Mouse (Mus musculus): ENCODE data around the gene 2010109A12Rik. TPM values are rescaled to one million over a fixed set of nuclear protein-coding genes. Genes with fewer than 3 reads are reported as not detected.
A peak's percentile ranks its signal among the peaks of the same experiment; 100 is the strongest.

2010109A12Rik gene
- polyA plus RNA-seq, 1 experiment from 2014 or later: 1.7 TPM

DNA sequence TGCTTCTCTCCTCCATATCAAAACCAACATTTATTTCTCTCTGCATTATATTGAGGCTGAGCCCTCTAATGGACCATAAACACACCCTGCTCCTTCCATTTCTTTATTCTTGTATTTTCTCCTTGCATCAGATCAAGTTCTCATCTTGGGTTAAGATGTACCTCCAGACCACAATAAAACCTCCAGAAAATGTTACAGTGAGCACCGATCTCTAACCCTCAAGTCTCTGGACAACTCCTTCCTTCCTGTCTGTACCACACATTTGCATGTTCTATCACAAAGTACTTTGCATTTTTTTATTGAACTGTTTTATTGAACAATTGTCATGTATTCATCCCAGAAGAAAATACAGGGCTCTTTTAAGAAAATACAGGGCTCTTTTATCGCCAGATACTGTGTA lies 23.2 kb downstream of the 2010109A12Rik start:
- Histone ChIP-seq H3K36me3 (no peaks in the 10 kb centered on the region), H3K27me3 (peaks cover 4% of the 10 kb centered on the region; the same call in 1 of the 2 replicates), H3K4me1 (replicated peaks) (peaks cover 41% of the 10 kb centered on the region), H3K27ac (no peak overlapping the region), H3K4me2 (no peak overlapping the region), H3K9me3 (replicated peaks) (no peaks in the 10 kb centered on the region), H3K9ac (no peak overlapping the region), H3K4me3 (replicated peaks) (no peak overlapping the region)
- WGBS (ENCODE audit: insufficient replicate concordance): 45% methylated on average over 2 of the region's 2 CpGs
- DNase-seq (no peak), ATAC-seq (ENCODE audit: low read depth) (no peak)

DNA sequence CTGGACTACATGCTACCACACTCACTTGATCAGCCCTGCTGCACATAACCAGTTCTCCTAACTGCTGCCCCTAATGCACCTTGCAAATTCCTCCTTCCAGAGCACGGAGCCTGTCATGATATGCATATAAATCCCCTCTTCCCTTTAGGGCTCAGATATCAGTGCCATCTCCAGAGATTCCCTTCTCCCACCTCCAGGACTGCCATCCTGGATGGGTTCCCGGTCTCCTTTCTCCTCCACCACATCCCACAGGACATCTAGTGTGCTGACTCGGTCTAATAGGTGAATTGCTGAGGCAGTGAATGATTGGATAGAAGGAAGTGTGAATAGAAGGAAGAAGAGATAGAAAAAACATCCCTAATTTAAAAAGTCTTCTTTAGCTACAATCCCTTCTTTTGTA lies 25.4 kb downstream of the 2010109A12Rik start:
- no peaks in the 10 kb centered on the region for H3K27me3 ChIP-seq
- WGBS (ENCODE audit: insufficient replicate concordance): 60% methylated on average over 3 of the region's 3 CpGs
- no peak overlapping the region for H3K4me2 ChIP-seq
- H3K36me3 ChIP-seq: no peaks in the 10 kb centered on the region
- no peak for DNase-seq
- no peak overlapping the region for H3K9ac ChIP-seq
- H3K4me3 ChIP-seq (replicated peaks): no peak overlapping the region
- H3K4me1 ChIP-seq (replicated peaks): peaks cover 40% of the 10 kb centered on the region
- no peaks in the 10 kb centered on the region for H3K9me3 ChIP-seq (replicated peaks)
- no peak for ATAC-seq (ENCODE audit: low read depth)
- H3K27ac ChIP-seq: no peak overlapping the region

DNA sequence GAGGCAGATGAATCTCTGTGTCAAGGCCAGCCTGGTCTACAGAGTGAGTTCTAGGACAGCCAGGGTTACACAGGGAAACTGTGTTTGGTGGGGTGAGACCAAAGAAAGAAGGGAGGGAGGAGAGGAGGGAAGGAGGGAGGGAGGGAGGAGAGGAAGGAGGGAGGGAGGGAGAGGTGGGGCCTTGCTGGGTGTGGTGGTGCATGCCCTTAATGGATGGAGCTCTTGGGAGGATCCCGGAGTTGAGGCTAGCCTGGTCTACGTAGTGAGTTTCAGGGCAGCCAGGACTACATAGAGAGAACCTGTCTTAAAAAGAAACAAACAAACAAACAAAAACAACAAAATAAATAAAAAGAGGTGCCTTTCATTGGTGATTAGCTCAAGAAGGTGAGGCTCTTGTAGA lies 26.5 kb downstream of the 2010109A12Rik start:
- H3K27ac ChIP-seq: peak overlapping the region; percentile 37; the same call in 1 of the 2 replicates
- H3K4me1 ChIP-seq (replicated peaks): peaks cover 29% of the 10 kb centered on the region
- ATAC-seq (ENCODE audit: low read depth) (peak; percentile 93), DNase-seq (no peak)
- H3K36me3 ChIP-seq: no peaks in the 10 kb centered on the region
- 62% methylated on average over 2 of the region's 2 CpGs for WGBS (ENCODE audit: insufficient replicate concordance)
- H3K4me2 ChIP-seq: no peak overlapping the region
- H3K4me3 ChIP-seq (replicated peaks): no peak overlapping the region
- no peaks in the 10 kb centered on the region for H3K9me3 ChIP-seq (replicated peaks)
- H3K9ac ChIP-seq: no peak overlapping the region
- H3K27me3 ChIP-seq: no peaks in the 10 kb centered on the region

DNA sequence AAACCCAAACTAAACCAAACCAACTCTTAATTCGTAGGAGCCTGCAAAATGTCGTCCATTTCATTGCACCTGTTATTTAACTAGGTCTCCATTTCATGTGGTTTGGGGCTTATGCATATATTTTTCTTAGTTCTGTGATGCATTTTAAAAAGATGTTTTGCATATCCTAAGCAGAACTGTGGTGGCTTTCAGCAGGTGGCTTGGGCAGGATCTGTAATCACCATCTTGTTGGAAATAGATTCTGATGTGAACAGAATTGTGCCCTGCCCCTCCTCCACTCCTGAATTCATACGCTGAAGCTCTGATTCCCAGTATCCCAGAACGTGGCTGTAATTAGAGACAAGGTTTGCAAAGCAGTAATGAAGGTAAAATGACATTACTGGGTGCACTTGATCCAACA lies 27.8 kb downstream of the 2010109A12Rik start:
- Histone ChIP-seq H3K9ac (no peak overlapping the region), H3K9me3 (replicated peaks) (no peaks in the 10 kb centered on the region), H3K4me3 (replicated peaks) (no peak overlapping the region), H3K4me2 (no peak overlapping the region), H3K4me1 (replicated peaks) (peaks cover 37% of the 10 kb centered on the region), H3K27me3 (no peaks in the 10 kb centered on the region), H3K36me3 (no peaks in the 10 kb centered on the region), H3K27ac (no peak overlapping the region)
- ATAC-seq (ENCODE audit: low read depth): no peak
- no peak for DNase-seq
- 65% methylated on average over 4 of the region's 4 CpGs for WGBS (ENCODE audit: insufficient replicate concordance)

DNA sequence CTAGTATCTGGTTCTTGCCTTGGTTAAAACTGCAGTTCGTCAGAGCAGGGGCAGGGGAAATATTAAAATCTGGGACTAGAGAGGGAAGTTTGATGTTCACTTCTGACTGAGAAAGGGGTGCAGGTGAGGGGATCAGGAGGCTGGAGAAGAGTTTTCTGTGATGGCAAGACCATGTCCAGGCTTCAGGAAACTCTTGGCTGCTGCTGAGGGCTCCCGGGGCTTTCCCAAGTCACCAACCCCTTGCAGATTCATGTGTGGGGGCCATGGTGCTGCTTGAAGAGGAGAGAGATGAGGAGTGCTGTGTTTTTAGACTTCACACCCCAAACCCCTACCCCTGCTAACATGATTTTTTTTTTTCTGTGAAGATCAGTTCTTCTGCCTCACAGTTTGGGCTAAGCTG lies 28.3 kb downstream of the 2010109A12Rik start:
- Histone ChIP-seq H3K9me3 (replicated peaks) (no peaks in the 10 kb centered on the region), H3K36me3 (no peaks in the 10 kb centered on the region), H3K4me1 (replicated peaks) (peaks cover 39% of the 10 kb centered on the region), H3K27me3 (no peaks in the 10 kb centered on the region), H3K9ac (no peak overlapping the region), H3K4me3 (replicated peaks) (no peak overlapping the region), H3K27ac (no peak overlapping the region), H3K4me2 (no peak overlapping the region)
- no peak for ATAC-seq (ENCODE audit: low read depth)
- DNase-seq: no peak
- 75% methylated on average over 2 of the region's 2 CpGs for WGBS (ENCODE audit: insufficient replicate concordance)

DNA sequence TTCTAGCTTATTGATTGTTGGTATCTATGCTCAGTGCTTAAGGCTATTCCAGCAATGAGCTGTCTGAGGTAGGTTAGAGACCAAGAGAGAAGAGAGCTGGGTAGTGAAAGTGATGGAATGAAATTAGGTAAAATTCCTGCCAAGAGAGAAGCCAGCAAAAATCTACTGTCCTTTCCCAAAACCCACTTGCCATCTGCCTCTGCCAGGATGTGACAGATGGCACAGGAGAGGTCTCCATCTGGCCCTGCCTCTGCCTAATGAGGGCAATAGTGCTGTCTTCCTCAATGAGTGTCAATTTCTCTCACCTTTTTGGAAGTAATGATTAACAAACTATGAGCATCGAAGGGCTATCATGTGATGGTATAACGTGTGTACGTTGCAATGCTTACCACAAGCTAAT lies 29.6 kb downstream of the 2010109A12Rik start:
- DNase-seq (no peak), ATAC-seq (ENCODE audit: low read depth) (no peak)
- Histone ChIP-seq H3K9ac (no peak overlapping the region), H3K4me1 (replicated peaks) (peaks cover 52% of the 10 kb centered on the region), H3K27me3 (no peaks in the 10 kb centered on the region), H3K4me2 (no peak overlapping the region), H3K4me3 (replicated peaks) (no peak overlapping the region), H3K27ac (no peak overlapping the region; the same call in 1 of the 2 replicates), H3K9me3 (replicated peaks) (no peaks in the 10 kb centered on the region), H3K36me3 (no peaks in the 10 kb centered on the region)
- WGBS (ENCODE audit: insufficient replicate concordance): 77% methylated on average over 3 of the region's 3 CpGs

DNA sequence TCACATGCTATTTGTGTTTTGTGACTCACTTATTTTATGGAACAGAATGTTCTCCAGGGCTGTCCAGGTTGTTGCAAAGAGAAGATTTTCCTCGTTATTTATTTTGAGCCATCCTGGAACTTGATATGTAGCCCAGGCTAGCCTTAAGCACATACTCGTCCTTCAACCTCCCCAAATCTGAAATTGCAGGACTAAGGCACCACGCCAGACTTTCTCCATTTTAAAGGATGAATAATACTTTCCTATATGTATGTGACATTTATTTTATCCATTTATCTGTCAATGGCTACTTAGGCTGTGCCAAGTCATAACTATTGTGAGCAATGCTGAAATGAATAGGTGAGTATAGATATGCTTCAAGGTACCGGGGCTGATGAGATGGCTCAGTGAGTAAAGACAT lies 30.2 kb downstream of the 2010109A12Rik start:
- no peak overlapping the region for H3K4me3 ChIP-seq (replicated peaks)
- H3K4me1 ChIP-seq (replicated peaks): peaks cover 57% of the 10 kb centered on the region
- no peak overlapping the region for H3K9ac ChIP-seq
- WGBS (ENCODE audit: insufficient replicate concordance): 76% methylated on average over 4 of the region's 4 CpGs
- no peaks in the 10 kb centered on the region for H3K27me3 ChIP-seq
- no peak overlapping the region for H3K27ac ChIP-seq
- ATAC-seq (ENCODE audit: low read depth) (no peak), DNase-seq (no peak)
- H3K4me2 ChIP-seq: no peak overlapping the region
- no peaks in the 10 kb centered on the region for H3K9me3 ChIP-seq (replicated peaks)
- no peaks in the 10 kb centered on the region for H3K36me3 ChIP-seq

DNA sequence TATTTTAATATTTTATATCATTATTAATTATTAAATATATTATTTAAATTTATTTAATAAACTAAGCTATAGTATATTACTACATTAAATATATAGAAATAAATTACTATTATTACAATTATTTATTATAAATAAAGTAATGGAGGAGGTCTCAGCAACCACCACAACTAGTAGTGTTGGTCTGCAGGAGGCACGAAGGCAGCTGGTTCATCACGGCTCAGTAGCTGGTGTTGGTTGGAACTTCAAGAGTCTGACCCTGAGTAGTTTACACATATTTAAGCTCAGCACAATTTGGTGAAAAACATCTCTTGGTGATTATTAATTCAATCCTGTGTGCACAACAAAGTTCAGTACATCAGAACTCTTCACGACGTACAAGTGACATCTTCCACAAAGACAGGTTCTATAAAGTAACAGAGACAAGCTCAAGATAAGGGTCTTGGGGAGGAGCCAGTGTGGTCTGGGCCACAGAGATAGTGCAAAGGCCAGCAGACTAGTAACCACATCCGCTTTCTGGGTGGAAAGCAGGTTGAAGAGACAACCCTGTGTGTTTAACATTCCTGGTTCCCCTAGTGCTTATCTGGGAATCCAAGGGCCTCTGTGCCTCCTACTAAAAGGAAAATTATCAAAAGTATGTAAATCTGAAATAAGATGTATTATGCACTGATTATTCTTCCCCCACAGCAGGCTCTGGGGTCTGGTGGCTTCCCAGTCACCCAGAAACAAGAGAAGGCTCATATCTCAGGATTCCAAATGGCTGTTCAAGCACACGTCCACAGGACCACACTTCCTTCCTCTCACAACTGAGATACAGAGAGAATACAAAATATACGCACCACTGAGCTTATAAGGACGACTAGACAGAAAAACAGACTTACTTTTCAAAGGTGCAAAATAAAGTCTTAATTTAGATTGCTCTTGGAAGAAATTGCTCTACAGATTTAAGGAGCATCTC lies 33.5 kb downstream of the 2010109A12Rik start:
- H3K9ac ChIP-seq: peak overlapping the region; percentile 46
- H3K27me3 ChIP-seq: no peaks in the 10 kb centered on the region
- peak overlapping the region; percentile 95 for H3K27ac ChIP-seq
- H3K36me3 ChIP-seq: no peaks in the 10 kb centered on the region
- H3K4me2 ChIP-seq: peak overlapping the region; percentile 61
- no peaks in the 10 kb centered on the region for H3K9me3 ChIP-seq (replicated peaks)
- ATAC-seq (ENCODE audit: low read depth) (peak; percentile 99), DNase-seq (peak; percentile 88)
- H3K4me1 ChIP-seq (replicated peaks): peaks cover 47% of the 10 kb centered on the region
- 8% methylated on average over 8 of the region's 8 CpGs for WGBS (ENCODE audit: insufficient replicate concordance)
- peak overlapping the region; percentile 19 for H3K4me3 ChIP-seq (replicated peaks)

DNA sequence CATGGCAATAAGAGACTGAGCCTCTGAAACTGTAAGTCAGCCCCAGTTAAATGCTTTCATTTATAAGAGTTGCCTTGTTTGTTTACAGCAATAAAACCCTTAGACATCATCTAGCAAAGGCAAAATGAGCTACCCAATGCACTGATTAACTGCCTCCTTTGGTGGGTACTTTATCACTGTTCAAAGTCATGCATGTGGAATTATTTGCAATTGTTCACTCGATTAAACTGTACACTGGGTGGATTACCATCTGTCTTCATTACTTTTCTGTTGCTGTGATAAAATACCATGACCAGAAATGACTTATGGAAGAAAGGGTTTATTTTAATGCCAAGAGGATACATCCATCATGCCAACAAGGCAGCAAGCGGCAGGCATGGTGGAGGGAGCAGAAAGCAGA lies 39.0 kb downstream of the 2010109A12Rik start:
- Histone ChIP-seq H3K4me1 (replicated peaks) (peaks cover 19% of the 10 kb centered on the region), H3K4me2 (no peak overlapping the region), H3K27me3 (no peaks in the 10 kb centered on the region), H3K4me3 (replicated peaks) (no peak overlapping the region), H3K36me3 (no peaks in the 10 kb centered on the region), H3K9me3 (replicated peaks) (no peaks in the 10 kb centered on the region), H3K9ac (no peak overlapping the region), H3K27ac (no peak overlapping the region)
- 80% methylated on average over 2 of the region's 2 CpGs for WGBS (ENCODE audit: insufficient replicate concordance)
- no peak for ATAC-seq (ENCODE audit: low read depth)
- DNase-seq: no peak

DNA sequence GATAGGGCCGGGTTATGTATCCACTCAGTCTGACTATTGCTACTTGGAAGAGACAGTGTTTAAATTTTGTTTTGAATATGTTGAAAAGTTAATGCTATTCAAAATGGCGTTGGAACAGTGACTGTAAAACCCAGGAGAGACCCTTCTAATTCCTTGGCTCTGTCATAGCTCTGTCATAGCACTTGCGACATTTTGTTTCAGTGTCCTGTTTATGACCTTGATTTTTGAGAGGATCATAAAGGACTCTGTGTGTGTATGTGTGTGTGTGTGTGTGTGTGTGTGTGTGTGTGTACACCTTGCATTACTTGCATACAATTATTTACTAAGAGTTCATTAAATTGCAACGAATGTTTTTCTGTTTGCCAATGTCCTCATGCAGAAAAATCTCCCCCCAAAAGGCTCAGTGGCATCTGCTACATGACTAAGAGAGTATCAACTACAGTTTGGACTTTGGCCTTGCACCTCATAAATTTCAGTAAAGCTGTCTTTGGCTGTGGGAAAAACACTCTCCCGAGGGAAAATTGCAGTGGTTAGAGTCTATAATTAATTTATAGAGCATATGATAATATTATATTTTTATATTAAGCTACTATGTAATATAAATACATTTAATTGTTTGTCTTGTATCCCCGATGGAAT lies 43.7 kb downstream of the 2010109A12Rik start:
- Histone ChIP-seq H3K9ac (no peak overlapping the region), H3K27me3 (no peaks in the 10 kb centered on the region), H3K4me2 (no peak overlapping the region), H3K36me3 (no peaks in the 10 kb centered on the region), H3K9me3 (replicated peaks) (no peaks in the 10 kb centered on the region), H3K27ac (no peak overlapping the region), H3K4me1 (replicated peaks) (no peaks in the 10 kb centered on the region), H3K4me3 (replicated peaks) (no peak overlapping the region)
- WGBS (ENCODE audit: insufficient replicate concordance): 63% methylated on average over 6 of the region's 6 CpGs
- ATAC-seq (ENCODE audit: low read depth) (no peak), DNase-seq (no peak)

DNA sequence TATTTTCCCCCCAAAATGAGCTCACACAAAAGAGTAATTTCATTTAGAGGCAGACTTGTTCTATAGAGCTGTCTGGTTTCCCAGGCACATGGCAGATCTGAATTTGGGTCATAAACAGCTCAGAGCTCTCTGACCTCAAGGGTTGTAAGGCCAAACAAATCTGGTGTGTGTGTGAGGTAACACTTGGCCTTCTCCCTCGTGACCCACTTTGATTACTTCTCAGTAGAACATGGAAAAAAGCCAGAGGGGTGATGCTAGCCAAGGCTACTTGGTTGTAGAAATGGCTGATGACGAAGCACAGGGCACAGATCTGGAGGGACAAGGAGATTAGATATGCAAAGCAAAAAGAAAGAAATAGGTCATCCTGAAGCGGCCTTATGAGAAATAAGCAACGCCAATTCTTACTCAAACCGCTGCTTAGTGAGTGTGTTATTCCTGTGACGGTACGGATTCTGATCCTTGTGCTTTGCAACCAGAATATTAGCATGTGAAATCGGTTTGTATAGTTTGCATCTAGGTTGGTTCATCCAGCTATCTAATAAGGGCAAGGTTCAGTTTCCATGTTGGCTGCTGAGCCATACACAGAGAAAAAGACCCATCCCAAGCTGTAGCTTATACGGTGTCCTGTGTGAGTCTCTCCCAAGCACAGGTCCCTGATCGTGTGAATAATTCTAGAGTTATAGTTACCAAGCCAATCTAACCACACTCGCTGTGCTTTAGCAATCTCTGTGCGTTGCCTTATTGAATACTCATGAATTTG lies 44.9 kb downstream of the 2010109A12Rik start:
- Histone ChIP-seq H3K27me3 (no peaks in the 10 kb centered on the region), H3K9me3 (replicated peaks) (no peaks in the 10 kb centered on the region), H3K4me2 (no peak overlapping the region), H3K36me3 (no peaks in the 10 kb centered on the region), H3K9ac (no peak overlapping the region), H3K4me3 (replicated peaks) (no peak overlapping the region), H3K27ac (no peak overlapping the region), H3K4me1 (replicated peaks) (no peaks in the 10 kb centered on the region)
- DNase-seq: no peak
- 78% methylated on average over 12 of the region's 12 CpGs for WGBS (ENCODE audit: insufficient replicate concordance)
- no peak for ATAC-seq (ENCODE audit: low read depth)

All from liver, embryonic 13.5 days (tissue).